Comparison of ENCODE assay signal across 8 mouse cellular contexts in genomic region chr11:6066176-6066575, GRCm38 (mm10). TPM values are rescaled to one million over a fixed set of nuclear protein-coding genes. Genes with fewer than 3 reads are reported as not detected.
DNase-seq lines count a peak whose midpoint lies in the region; ATAC-seq and TF ChIP-seq lines count a peak whose summit lies in the region.

TSS of gene Camk2b (minus strand) at chr11:6066362.

- H3K4me2 ChIP-seq in hindbrain, embryonic 13.5 days = peak within 1 kb of the TSS; percentile 73
- peak within 1 kb of the TSS; percentile 64 for H3K4me2 ChIP-seq in liver, embryonic 13.5 days

- peak within 1 kb of the TSS; percentile 99 for H3K27ac ChIP-seq in layer of hippocampus, adult 2 months
- no peak within 1 kb of the TSS for H3K27ac ChIP-seq in embryonic facial prominence, embryonic 10.5 days (replicated peaks)
- peak within 1 kb of the TSS; percentile 89 for H3K27ac ChIP-seq in hindbrain, embryonic 13.5 days
- H3K27ac ChIP-seq in liver, embryonic 13.5 days = no peak within 1 kb of the TSS

- H3K4me1 ChIP-seq in embryonic facial prominence, embryonic 10.5 days = peaks cover 37% of the 10 kb centered on the region
- H3K4me1 ChIP-seq in hindbrain, embryonic 13.5 days (replicated peaks) = peaks cover 39% of the 10 kb centered on the region
- H3K4me1 ChIP-seq in liver, embryonic 13.5 days (replicated peaks) = peaks cover 8% of the 10 kb centered on the region

- H3K9ac ChIP-seq in hindbrain, embryonic 13.5 days = peak within 1 kb of the TSS; percentile 84
- no peak within 1 kb of the TSS for H3K9ac ChIP-seq in liver, embryonic 13.5 days

- 12% methylated on average over 6 of the region's 6 CpGs for WGBS in embryonic facial prominence, embryonic 10.5 days
- WGBS in hindbrain, embryonic 13.5 days = 13% methylated on average over 6 of the region's 6 CpGs
- 10% methylated on average over 6 of the region's 6 CpGs for WGBS in liver, embryonic 13.5 days (ENCODE audit: insufficient replicate concordance)

- peak within 1 kb of the TSS; percentile 76 for H3K4me3 ChIP-seq in layer of hippocampus, adult 2 months
- H3K4me3 ChIP-seq in embryonic facial prominence, embryonic 10.5 days = peak within 1 kb of the TSS; percentile 62
- H3K4me3 ChIP-seq in hindbrain, embryonic 13.5 days = peak within 1 kb of the TSS; percentile 79
- H3K4me3 ChIP-seq in liver, embryonic 13.5 days (replicated peaks) = peak within 1 kb of the TSS; percentile 48

- no peak for ATAC-seq in hindbrain, embryonic 13.5 days (ENCODE audit: low FRiP score)
- ATAC-seq in liver, embryonic 13.5 days (ENCODE audit: low read depth) = no peak

- TF ChIP-seq CTCF in layer of hippocampus, adult 2 months (conservative IDR thresholded peaks at IDR 0.05) = no peak

- DNase-seq in layer of hippocampus, adult 2 months (ENCODE audit: low spot score in 2 of 2) = no peak
- DNase-seq in layer of hippocampus, adult 11-12 months (ENCODE audit: low spot score) = no peak
- DNase-seq in embryonic facial prominence, embryonic 10.5 days (ENCODE audit: low spot score) = no peak
- DNase-seq in liver, embryonic 13.5 days = no peak
- no peak for DNase-seq in thymus, postnatal 10 days (ENCODE audit: low spot score in 2 of 2)
- no peak for DNase-seq in kidney, postnatal 4 days
- DNase-seq in thymus, postnatal 25 days = no peak

- H3K36me3 ChIP-seq in embryonic facial prominence, embryonic 10.5 days (replicated peaks) = no peaks in the 10 kb centered on the region
- no peaks in the 10 kb centered on the region for H3K36me3 ChIP-seq in hindbrain, embryonic 13.5 days
- no peaks in the 10 kb centered on the region for H3K36me3 ChIP-seq in liver, embryonic 13.5 days

- H3K27me3 ChIP-seq in embryonic facial prominence, embryonic 10.5 days (replicated peaks; ENCODE audit: low read depth, poor library complexity, severe bottlenecking) = peaks cover 100% of the 10 kb centered on the region
- peaks cover 87% of the 10 kb centered on the region for H3K27me3 ChIP-seq in hindbrain, embryonic 13.5 days
- H3K27me3 ChIP-seq in liver, embryonic 13.5 days = peaks cover 88% of the 10 kb centered on the region

- H3K9me3 ChIP-seq in embryonic facial prominence, embryonic 10.5 days = no peaks in the 10 kb centered on the region
- H3K9me3 ChIP-seq in hindbrain, embryonic 13.5 days = no peaks in the 10 kb centered on the region
- no peaks in the 10 kb centered on the region for H3K9me3 ChIP-seq in liver, embryonic 13.5 days (replicated peaks)

RNA-seq across cellular contexts. Expression of gene Camk2b, which starts in this region (rescaled TPM):
- total RNA-seq in layer of hippocampus, adult 2 months (2021) = 1,000 to 10,000 TPM; 1,149 to 1,215 TPM
- polyA plus RNA-seq in embryonic facial prominence, embryonic 10.5 days (2016; fragmentation: Nextera tagmentation; extraction: Ambion mirVana) = 0.75 and 1.6 TPM in 2 replicates
- polyA plus RNA-seq in hindbrain, embryonic 13.5 days (2015; fragmentation: Nextera tagmentation; extraction: Ambion mirVana) = 63.1 and 65.8 TPM in 2 replicates
- 0.35 and 0.63 TPM in 2 replicates for polyA plus RNA-seq in liver, embryonic 13.5 days (2015; fragmentation: Nextera tagmentation; extraction: Ambion mirVana)

Comparison
In these comparisons a context has a peak if more than half of its experiments do, and no peak if none do; other contexts are left out.
1. RNA of gene Camk2b (polyA plus RNA-seq): 63.1 to 65.8 TPM in hindbrain, embryonic 13.5 days; 0.75 to 1.6 TPM in embryonic facial prominence, embryonic 10.5 days and 0.35 to 0.63 TPM in liver, embryonic 13.5 days; every median in the first group is over 10 times any median in the second.
2. H3K27ac ChIP-seq: peak in layer of hippocampus, adult 2 months (single experiment) and hindbrain, embryonic 13.5 days (single experiment); none in embryonic facial prominence, embryonic 10.5 days (single experiment) and liver, embryonic 13.5 days (single experiment).
3. Peak in every context shown above with its lines, with median percentiles within 50 percentile points of each other: H3K4me3 ChIP-seq.